Mouse (Mus musculus) hindbrain, embryonic 12.5 days (tissue): ENCODE results near the gene Izumo2. TPM values are rescaled to one million over a fixed set of nuclear protein-coding genes. Genes with fewer than 3 reads are reported as not detected.
A peak's percentile ranks its signal among the peaks of the same experiment; 100 is the strongest.

Source experiments
- ATAC-seq: fragments of 200-750 bp; cut with Nextera tagmentation; 2 replicates; pipeline ENCODE4 v1.8.0; 2017; ENCODE audit warnings: moderate TSS enrichment; ENCODE audit not compliant: low FRiP score
- H3K27ac ChIP-seq: fragments of 300-500 bp; sonication (generic); 2 replicates; pipeline ENCODE4 v1.5.1; 2016; ENCODE audit warnings: mild to moderate bottlenecking
- H3K27me3 ChIP-seq: fragments of 300-500 bp; sonication (generic); 2 replicates; pipeline ENCODE4 v1.6.1; 2016; ENCODE audit warnings: mild to moderate bottlenecking
- H3K36me3 ChIP-seq: fragments of 300-500 bp; sonication (generic); 2 replicates; pipeline ENCODE4 v1.6.1; 2016; ENCODE audit warnings: mild to moderate bottlenecking
- H3K4me1 ChIP-seq: fragments of 300-500 bp; sonication (generic); 2 replicates; pipeline ENCODE4 v1.6.1; 2016
- H3K4me2 ChIP-seq: fragments of 300-500 bp; sonication (generic); replicated peaks from 2 replicates; pipeline ENCODE4 v1.6.1; 2016; ENCODE audit warnings: mild to moderate bottlenecking
- H3K4me3 ChIP-seq: fragments of 300-500 bp; sonication (generic); 2 replicates; pipeline ENCODE4 v1.5.1; 2016; ENCODE audit warnings: mild to moderate bottlenecking
- H3K9ac ChIP-seq: fragments of 300-500 bp; sonication (generic); 2 replicates; pipeline ENCODE4 v1.6.1; 2016; ENCODE audit warnings: mild to moderate bottlenecking, moderate library complexity
- H3K9me3 ChIP-seq: fragments of 300-500 bp; sonication (generic); replicated peaks from 2 replicates; pipeline ENCODE4 v1.6.1; 2016; ENCODE audit warnings: mild to moderate bottlenecking
- WGBS: fragments of 180-500 bp; shearing (Covaris S2); methylation state at CpG from one replicate; pipeline ENCODE4 v1.1.7; 2016; 5-methylcytosine and 5-hydroxymethylcytosine counted together
- polyA plus RNA-seq: library from polyadenylated mRNA; unstranded; fragments of >200 nt; fragmentation: Nextera tagmentation; extraction: Ambion mirVana; gene quantifications from 2 replicates; pipeline ENCODE4 v1.2.1, GENCODE M21; 2016

Izumo2 gene
- polyA plus RNA-seq, 1 experiment from 2014 or later, result not detected

- Histone ChIP-seq H3K4me3 (no peak overlapping the region), H3K27me3 (peaks cover 23% of the 10 kb centered on the region), H3K9ac (no peak overlapping the region), H3K36me3 (no peaks in the 10 kb centered on the region), H3K4me1 (peaks cover 7% of the 10 kb centered on the region), H3K4me2 (no peak overlapping the region), H3K9me3 (0 out of 2 replicates have a peak, but pooled peaks cover 5% of the 10 kb centered on the region), H3K27ac (no peak overlapping the region)
- 52% methylated on average over 6 of the region's 6 CpGs for WGBS
- no peak for ATAC-seq
Measured at GRCm38 (mm10) chr7:44675171-44675570, 33.4 kb upstream of the Izumo2 start.

DNA sequence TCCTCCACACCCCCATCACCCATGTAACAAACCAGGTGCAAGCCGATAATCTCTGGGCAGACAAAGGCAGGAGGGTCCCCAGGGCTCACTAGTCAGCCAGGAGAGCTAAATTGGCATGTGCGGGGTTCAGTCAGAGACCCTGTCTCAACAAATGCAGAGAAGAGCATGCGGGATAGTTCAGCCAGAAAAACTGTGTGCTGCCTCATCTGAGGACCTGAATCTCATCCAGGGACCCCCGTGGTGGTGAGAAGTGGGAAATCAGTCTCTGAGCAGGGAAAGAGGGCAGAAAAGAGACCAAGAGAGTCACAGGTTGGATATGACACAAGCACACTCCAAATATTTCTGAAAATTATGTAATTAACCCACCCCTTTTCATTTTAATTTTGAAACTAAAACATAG, 32.4 kb upstream of the Izumo2 start:
- Histone ChIP-seq H3K27me3 (peaks cover 16% of the 10 kb centered on the region; the same call in 1 of the 2 replicates), H3K36me3 (no peaks in the 10 kb centered on the region), H3K4me2 (no peak overlapping the region), H3K27ac (no peak overlapping the region), H3K4me1 (peaks cover 4% of the 10 kb centered on the region), H3K9ac (no peak overlapping the region), H3K9me3 (0 out of 2 replicates have a peak, but pooled peaks cover 5% of the 10 kb centered on the region), H3K4me3 (no peak overlapping the region)
- 54% methylated on average over 4 of the region's 4 CpGs for WGBS
- no peak for ATAC-seq

- Histone ChIP-seq H3K9ac (no peak overlapping the region), H3K4me1 (no peaks in the 10 kb centered on the region), H3K4me2 (no peak overlapping the region), H3K36me3 (no peaks in the 10 kb centered on the region), H3K27ac (no peak overlapping the region), H3K9me3 (0 out of 2 replicates have a peak, but pooled peaks cover 5% of the 10 kb centered on the region), H3K4me3 (no peak overlapping the region), H3K27me3 (peaks cover 16% of the 10 kb centered on the region; the same call in 1 of the 2 replicates)
- 58% methylated on average over 2 of the region's 2 CpGs for WGBS
- ATAC-seq, result no peak
Measured at GRCm38 (mm10) chr7:44676611-44677010, 31.9 kb upstream of the Izumo2 start.

- Histone ChIP-seq H3K9ac (no peak overlapping the region), H3K27ac (no peak overlapping the region), H3K9me3 (no peaks in the 10 kb centered on the region), H3K27me3 (no peaks in the 10 kb centered on the region), H3K36me3 (no peaks in the 10 kb centered on the region), H3K4me1 (peaks cover 4% of the 10 kb centered on the region; the same call in 1 of the 2 replicates), H3K4me2 (no peak overlapping the region), H3K4me3 (no peak overlapping the region)
- ATAC-seq, result no peak
- WGBS, result 83% methylated on average over 8 of the region's 8 CpGs
Measured at GRCm38 (mm10) chr7:44683656-44684055, 24.9 kb upstream of the Izumo2 start.

GRCm38 (mm10) chr7:44685531-44686402, 22.8 kb upstream of the Izumo2 start:
- no peak for ATAC-seq

DNA sequence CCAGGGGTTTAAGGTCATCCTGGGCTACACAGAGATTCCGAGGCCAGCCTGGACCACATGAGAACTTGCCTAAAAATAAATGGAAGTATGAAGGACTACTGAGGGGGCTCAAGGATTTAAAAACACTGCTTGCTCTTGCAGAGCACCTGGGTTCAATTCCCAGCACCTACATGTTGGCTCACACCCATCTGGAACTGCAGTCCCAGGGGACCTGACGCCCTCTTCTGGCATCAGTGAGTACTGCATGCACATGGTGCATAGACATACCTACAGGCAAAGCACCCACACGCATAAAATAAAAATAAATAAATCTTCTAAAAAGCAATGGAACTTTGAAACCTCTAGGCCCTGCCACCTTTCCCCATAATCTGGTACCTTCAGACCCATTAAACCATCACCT, 19.7 kb upstream of the Izumo2 start:
- no peak overlapping the region for H3K4me2 ChIP-seq
- no peaks in the 10 kb centered on the region; the same call in 1 of the 2 replicates for H3K27me3 ChIP-seq
- no peak overlapping the region for H3K4me3 ChIP-seq
- 79% methylated on average over 3 of the region's 3 CpGs for WGBS
- no peak overlapping the region for H3K27ac ChIP-seq
- no peaks in the 10 kb centered on the region for H3K36me3 ChIP-seq
- no peaks in the 10 kb centered on the region for H3K9me3 ChIP-seq
- H3K9ac ChIP-seq, result no peak overlapping the region
- H3K4me1 ChIP-seq, result peaks cover 4% of the 10 kb centered on the region; the same call in 1 of the 2 replicates
- no peak for ATAC-seq

More at GRCm38 (mm10) chr7:44685531-44686402, 22.8 kb upstream of the Izumo2 start:
- Histone ChIP-seq H3K27me3 (no peaks in the 10 kb centered on the region; the same call in 1 of the 2 replicates), H3K9ac (no peak overlapping the region), H3K36me3 (no peaks in the 10 kb centered on the region), H3K4me1 (peaks cover 4% of the 10 kb centered on the region; the same call in 1 of the 2 replicates), H3K4me2 (no peak overlapping the region), H3K9me3 (no peaks in the 10 kb centered on the region), H3K4me3 (no peak overlapping the region), H3K27ac (no peak overlapping the region)
- 68% methylated on average over 17 of the region's 17 CpGs for WGBS

GRCm38 (mm10) chr7:44689331-44689730, 19.2 kb upstream of the Izumo2 start:
- no peak overlapping the region for H3K4me2 ChIP-seq
- peaks cover 4% of the 10 kb centered on the region; the same call in 1 of the 2 replicates for H3K4me1 ChIP-seq
- H3K9ac ChIP-seq, result no peak overlapping the region
- no peak overlapping the region for H3K4me3 ChIP-seq
- no peak overlapping the region for H3K27ac ChIP-seq
- ATAC-seq, result no peak
- 91% methylated on average over 7 of the region's 7 CpGs for WGBS
- H3K36me3 ChIP-seq, result no peaks in the 10 kb centered on the region
- H3K27me3 ChIP-seq, result no peaks in the 10 kb centered on the region; the same call in 1 of the 2 replicates
- H3K9me3 ChIP-seq, result no peaks in the 10 kb centered on the region

GRCm38 (mm10) chr7:44693427-44694175, 14.9 kb upstream of the Izumo2 start:
- Histone ChIP-seq H3K4me1 (peaks cover 5% of the 10 kb centered on the region; the same call in 1 of the 2 replicates), H3K4me3 (no peak overlapping the region), H3K9me3 (no peaks in the 10 kb centered on the region), H3K27me3 (peaks cover 5% of the 10 kb centered on the region), H3K27ac (no peak overlapping the region), H3K4me2 (no peak overlapping the region), H3K9ac (no peak overlapping the region), H3K36me3 (no peaks in the 10 kb centered on the region)
- WGBS, result 79% methylated on average over 10 of the region's 10 CpGs
- ATAC-seq, result no peak

DNA sequence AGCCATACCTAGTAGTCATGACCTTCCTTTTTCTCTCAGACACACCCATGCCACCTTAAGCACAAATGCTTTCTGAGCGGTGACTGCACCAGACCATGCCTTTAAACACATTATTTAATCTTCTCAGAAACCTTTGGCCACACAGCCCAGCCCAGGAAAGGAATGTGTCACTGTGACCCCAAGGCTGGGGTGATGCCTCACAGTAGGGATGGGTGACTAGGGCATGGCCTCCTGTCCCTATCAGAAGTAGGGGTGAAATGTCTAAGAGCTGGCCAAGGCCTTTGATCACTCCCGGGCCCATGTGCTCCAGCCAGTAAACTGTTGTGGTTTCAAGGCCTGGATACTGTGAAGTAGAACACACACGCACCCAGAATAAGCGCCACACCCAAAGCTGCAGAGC, 13.3 kb upstream of the Izumo2 start:
- 94% methylated on average over 4 of the region's 4 CpGs for WGBS
- Histone ChIP-seq H3K9me3 (no peaks in the 10 kb centered on the region), H3K4me2 (no peak overlapping the region), H3K4me1 (peaks cover 5% of the 10 kb centered on the region; the same call in 1 of the 2 replicates), H3K9ac (no peak overlapping the region), H3K27me3 (peaks cover 5% of the 10 kb centered on the region), H3K36me3 (no peaks in the 10 kb centered on the region), H3K27ac (no peak overlapping the region), H3K4me3 (no peak overlapping the region)
- ATAC-seq, result no peak

GRCm38 (mm10) chr7:44697191-44697710, 11.3 kb upstream of the Izumo2 start:
- no peaks in the 10 kb centered on the region for H3K36me3 ChIP-seq
- no peak overlapping the region for H3K4me2 ChIP-seq
- H3K27ac ChIP-seq, result no peak overlapping the region
- peaks cover 5% of the 10 kb centered on the region for H3K27me3 ChIP-seq
- H3K4me3 ChIP-seq, result no peak overlapping the region
- H3K9me3 ChIP-seq, result no peaks in the 10 kb centered on the region
- H3K9ac ChIP-seq, result no peak overlapping the region
- no peak for ATAC-seq
- H3K4me1 ChIP-seq, result peaks cover 5% of the 10 kb centered on the region; the same call in 1 of the 2 replicates
- 14% methylated on average over 20 of the region's 20 CpGs for WGBS

GRCm38 (mm10) chr7:44697980-44698379, 10.6 kb upstream of the Izumo2 start:
- Histone ChIP-seq H3K9me3 (no peaks in the 10 kb centered on the region), H3K4me1 (peaks cover 5% of the 10 kb centered on the region; the same call in 1 of the 2 replicates), H3K27ac (no peak overlapping the region), H3K4me2 (no peak overlapping the region), H3K9ac (no peak overlapping the region), H3K4me3 (no peak overlapping the region), H3K36me3 (no peaks in the 10 kb centered on the region), H3K27me3 (peaks cover 5% of the 10 kb centered on the region)
- ATAC-seq, result no peak
- WGBS, result 63% methylated on average over 7 of the region's 7 CpGs

GRCm38 (mm10) chr7:44701921-44702320, 6.6 kb upstream of the Izumo2 start:
- Histone ChIP-seq H3K36me3 (no peaks in the 10 kb centered on the region), H3K27ac (no peak overlapping the region), H3K9ac (no peak overlapping the region), H3K9me3 (peaks cover 6% of the 10 kb centered on the region; the same call in 1 of the 2 replicates), H3K4me3 (no peak overlapping the region), H3K27me3 (peaks cover 5% of the 10 kb centered on the region), H3K4me1 (peaks cover 5% of the 10 kb centered on the region; the same call in 1 of the 2 replicates), H3K4me2 (no peak overlapping the region)
- WGBS, result 11% methylated on average over 6 of the region's 6 CpGs
- ATAC-seq, result peak; percentile 64
